Mouse (Mus musculus): ENCODE measurements around the gene Cacna1c. TPM values are rescaled to one million over a fixed set of nuclear protein-coding genes. Genes with fewer than 3 reads are reported as not detected.

Gene Cacna1c
- polyA plus RNA-seq, 1 experiment from 2014 or later, result 0.23 TPM

DNA sequence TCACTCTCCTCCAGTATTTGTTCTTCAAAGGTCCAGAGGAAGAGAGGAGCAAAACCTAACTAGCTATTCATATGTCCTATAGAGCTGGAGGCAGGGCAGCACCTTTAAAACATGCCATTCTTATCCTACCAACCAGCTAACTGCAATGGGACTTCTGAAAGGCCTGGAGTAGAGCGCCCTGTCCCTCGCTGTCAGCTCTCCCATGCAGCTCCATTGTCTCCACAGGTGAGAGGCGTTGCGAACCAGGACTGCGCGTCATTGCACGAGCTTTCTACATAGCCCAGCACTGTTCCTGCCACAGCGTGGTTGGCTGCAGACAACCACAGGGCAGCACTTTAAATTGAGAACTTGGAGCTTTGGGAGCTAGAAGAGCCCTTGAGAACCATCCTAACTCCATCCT, 67.7 kb downstream of the Cacna1c start:
- WGBS (ENCODE audit: insufficient replicate concordance), result 82% methylated on average over 8 of the region's 8 CpGs
- no peak for TF ChIP-seq CTCF (IDR thresholded peaks at IDR 0.05; ENCODE audit: low read depth)
- TF ChIP-seq EP300 (IDR thresholded peaks at IDR 0.05; ENCODE audit: low read depth), result no peak
- Histone ChIP-seq H3K9me3 (ENCODE audit: low read length) (no peaks in the 10 kb centered on the region), H3K36me3 (replicated peaks; ENCODE audit: insufficient read depth, low read length) (no peaks in the 10 kb centered on the region), H3K27me3 (ENCODE audit: insufficient read depth, low read length) (no peaks in the 10 kb centered on the region), H3K27ac (ENCODE audit: low read depth) (no peak overlapping the region), H3K4me1 (ENCODE audit: insufficient read depth) (no peaks in the 10 kb centered on the region), H3K4me2 (ENCODE audit: low read depth, low read length) (no peak overlapping the region), H3K9ac (replicated peaks) (no peak overlapping the region), H3K4me3 (ENCODE audit: low read depth, low read length) (no peak overlapping the region)
- no peak for DNase-seq
- no peak for ATAC-seq

DNA sequence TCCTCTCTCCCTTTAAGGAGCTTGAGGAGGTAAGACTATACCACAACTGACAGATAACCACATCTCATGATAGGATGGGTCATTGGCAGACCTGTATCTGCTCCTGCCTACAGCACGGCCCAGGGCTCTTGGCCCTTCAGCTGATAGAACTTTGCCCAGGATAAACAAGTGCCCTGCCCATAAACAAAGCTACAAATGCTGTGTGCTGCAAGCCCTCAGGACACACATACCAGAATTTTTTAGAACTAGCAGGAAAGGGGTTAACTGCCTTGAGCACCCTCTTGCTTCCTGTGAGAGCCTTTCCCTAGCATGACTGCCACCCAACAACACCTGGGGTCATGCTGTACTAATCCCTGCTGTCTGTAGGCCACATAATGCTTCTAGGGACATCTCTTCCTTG, 68.1 kb downstream of the Cacna1c start:
- H3K9me3 ChIP-seq (ENCODE audit: low read length), result no peaks in the 10 kb centered on the region
- TF ChIP-seq CTCF (IDR thresholded peaks at IDR 0.05; ENCODE audit: low read depth) (no peak), EP300 (IDR thresholded peaks at IDR 0.05; ENCODE audit: low read depth) (no peak)
- no peak overlapping the region for H3K9ac ChIP-seq (replicated peaks)
- H3K27me3 ChIP-seq (ENCODE audit: insufficient read depth, low read length), result no peaks in the 10 kb centered on the region
- ATAC-seq, result no peak
- no peaks in the 10 kb centered on the region for H3K36me3 ChIP-seq (replicated peaks; ENCODE audit: insufficient read depth, low read length)
- 67% methylated on average over 1 of the region's 1 CpGs for WGBS (ENCODE audit: insufficient replicate concordance)
- H3K27ac ChIP-seq (ENCODE audit: low read depth), result no peak overlapping the region
- H3K4me2 ChIP-seq (ENCODE audit: low read depth, low read length), result no peak overlapping the region
- no peak for DNase-seq
- H3K4me3 ChIP-seq (ENCODE audit: low read depth, low read length), result no peak overlapping the region
- H3K4me1 ChIP-seq (ENCODE audit: insufficient read depth), result no peaks in the 10 kb centered on the region

DNA sequence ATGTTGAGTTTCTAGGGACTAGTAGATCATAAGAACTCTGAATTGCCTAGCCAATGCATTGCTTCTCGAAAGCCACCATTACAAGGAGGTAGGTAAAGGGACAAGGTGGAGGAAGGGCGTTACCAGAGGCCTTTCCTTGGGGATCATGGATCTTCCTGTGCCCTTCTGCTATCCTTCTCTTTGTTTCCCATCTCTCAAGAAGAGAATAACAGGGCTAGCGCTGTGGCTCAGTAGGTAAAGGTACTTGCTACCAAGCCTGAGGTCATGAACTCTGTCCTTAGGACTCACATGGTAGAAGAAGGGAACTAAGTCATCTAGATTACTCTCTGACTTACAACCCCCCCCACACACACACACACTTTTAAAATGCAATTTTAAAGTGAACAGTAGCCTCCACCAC, 69.2 kb downstream of the Cacna1c start:
- Histone ChIP-seq H3K36me3 (replicated peaks; ENCODE audit: insufficient read depth, low read length) (no peaks in the 10 kb centered on the region), H3K27me3 (ENCODE audit: insufficient read depth, low read length) (no peaks in the 10 kb centered on the region), H3K27ac (ENCODE audit: low read depth) (no peak overlapping the region), H3K9me3 (ENCODE audit: low read length) (no peaks in the 10 kb centered on the region), H3K4me3 (ENCODE audit: low read depth, low read length) (no peak overlapping the region), H3K4me2 (ENCODE audit: low read depth, low read length) (no peak overlapping the region), H3K4me1 (ENCODE audit: insufficient read depth) (no peaks in the 10 kb centered on the region), H3K9ac (replicated peaks) (no peak overlapping the region)
- WGBS (ENCODE audit: insufficient replicate concordance), result 71% methylated on average over 3 of the region's 3 CpGs
- ATAC-seq (no peak), DNase-seq (no peak)
- TF ChIP-seq EP300 (IDR thresholded peaks at IDR 0.05; ENCODE audit: low read depth), result no peak
- no peak for TF ChIP-seq CTCF (IDR thresholded peaks at IDR 0.05; ENCODE audit: low read depth)

DNA sequence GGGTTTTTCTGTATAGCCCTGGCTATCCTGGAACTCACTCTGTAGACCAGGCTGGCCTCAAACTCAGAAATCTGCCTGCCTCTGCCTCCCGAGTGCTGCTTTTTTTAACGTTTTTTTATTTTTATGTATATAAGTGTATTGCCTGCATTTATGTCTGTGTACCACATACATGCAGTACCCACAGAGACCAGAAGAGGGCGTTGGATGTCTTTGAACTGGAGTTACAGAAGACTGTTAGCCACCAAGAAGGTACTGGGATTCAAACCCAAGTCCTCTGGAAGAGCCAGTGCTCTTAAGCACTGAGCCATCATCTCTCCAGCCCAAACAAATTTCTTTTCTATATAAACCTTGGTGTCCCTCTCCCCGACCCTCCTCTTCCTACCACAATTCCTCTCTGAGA, 77.8 kb downstream of the Cacna1c start:
- no peaks in the 10 kb centered on the region for H3K36me3 ChIP-seq (replicated peaks; ENCODE audit: insufficient read depth, low read length)
- no peaks in the 10 kb centered on the region for H3K27me3 ChIP-seq (ENCODE audit: insufficient read depth, low read length)
- no peak overlapping the region for H3K9ac ChIP-seq (replicated peaks)
- no peak overlapping the region for H3K27ac ChIP-seq (ENCODE audit: low read depth)
- no peak overlapping the region for H3K4me2 ChIP-seq (ENCODE audit: low read depth, low read length)
- ATAC-seq (no peak), DNase-seq (no peak)
- TF ChIP-seq EP300 (IDR thresholded peaks at IDR 0.05; ENCODE audit: low read depth) (no peak), CTCF (IDR thresholded peaks at IDR 0.05; ENCODE audit: low read depth) (peak; percentile 32; the same call in 1 of the 2 replicates)
- no peaks in the 10 kb centered on the region for H3K9me3 ChIP-seq (ENCODE audit: low read length)
- WGBS (ENCODE audit: insufficient replicate concordance), result 59% methylated on average over 4 of the region's 4 CpGs
- H3K4me1 ChIP-seq (ENCODE audit: insufficient read depth), result no peaks in the 10 kb centered on the region
- H3K4me3 ChIP-seq (ENCODE audit: low read depth, low read length), result no peak overlapping the region

DNA sequence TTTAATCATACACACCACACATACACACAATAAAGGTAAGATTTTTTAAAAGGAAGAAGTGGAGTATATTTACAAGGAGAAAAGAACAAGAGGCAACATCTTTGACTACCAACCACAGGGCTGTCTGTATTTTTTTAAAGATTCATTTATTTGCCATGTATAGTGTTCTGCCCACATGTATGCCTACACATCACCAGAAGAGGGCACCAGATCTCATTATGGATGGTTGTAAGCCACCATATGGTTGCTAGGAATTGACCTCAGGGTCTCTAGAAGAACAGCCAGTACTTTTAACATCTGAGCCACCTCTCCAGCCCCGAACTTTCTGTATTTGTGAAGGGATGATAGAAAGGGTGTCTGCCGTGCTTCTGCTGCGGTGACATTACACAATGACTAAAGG, 79.9 kb downstream of the Cacna1c start:
- Histone ChIP-seq H3K4me1 (ENCODE audit: insufficient read depth) (no peaks in the 10 kb centered on the region), H3K4me2 (ENCODE audit: low read depth, low read length) (no peak overlapping the region), H3K27me3 (ENCODE audit: insufficient read depth, low read length) (peaks cover 10% of the 10 kb centered on the region; the same call in 1 of the 2 replicates), H3K27ac (ENCODE audit: low read depth) (no peak overlapping the region), H3K9me3 (ENCODE audit: low read length) (no peaks in the 10 kb centered on the region), H3K9ac (replicated peaks) (no peak overlapping the region), H3K4me3 (ENCODE audit: low read depth, low read length) (no peak overlapping the region), H3K36me3 (replicated peaks; ENCODE audit: insufficient read depth, low read length) (no peaks in the 10 kb centered on the region)
- no peak for DNase-seq
- no peak for ATAC-seq
- 71% methylated on average over 3 of the region's 3 CpGs for whole genome bisulfite sequencing (ENCODE audit: insufficient replicate concordance)
- no peak for TF ChIP-seq EP300 (IDR thresholded peaks at IDR 0.05; ENCODE audit: low read depth)
- TF ChIP-seq CTCF (IDR thresholded peaks at IDR 0.05; ENCODE audit: low read depth), result peak; percentile 36; the same call in 1 of the 2 replicates

DNA sequence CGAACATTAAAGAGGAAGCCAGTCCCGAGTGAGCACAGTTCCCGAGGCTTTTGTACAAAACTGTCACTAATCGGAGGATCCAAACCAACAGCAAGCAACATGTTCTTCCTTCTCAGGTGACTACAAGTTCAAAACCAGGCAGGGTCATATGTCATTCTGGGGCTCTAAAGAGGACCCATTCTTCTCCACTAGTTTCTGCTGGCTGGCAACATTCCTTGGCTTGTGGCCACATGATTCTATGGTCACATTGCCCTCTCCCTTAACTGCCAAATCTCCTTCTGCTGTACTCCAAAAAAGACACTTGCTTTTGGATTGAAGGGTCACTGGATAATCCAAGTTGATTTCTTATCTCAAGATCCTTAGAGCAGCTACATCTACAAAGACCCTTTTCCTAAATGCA, 82.9 kb downstream of the Cacna1c start:
- Histone ChIP-seq H3K9me3 (ENCODE audit: low read length) (no peaks in the 10 kb centered on the region), H3K9ac (replicated peaks) (no peak overlapping the region)

DNA sequence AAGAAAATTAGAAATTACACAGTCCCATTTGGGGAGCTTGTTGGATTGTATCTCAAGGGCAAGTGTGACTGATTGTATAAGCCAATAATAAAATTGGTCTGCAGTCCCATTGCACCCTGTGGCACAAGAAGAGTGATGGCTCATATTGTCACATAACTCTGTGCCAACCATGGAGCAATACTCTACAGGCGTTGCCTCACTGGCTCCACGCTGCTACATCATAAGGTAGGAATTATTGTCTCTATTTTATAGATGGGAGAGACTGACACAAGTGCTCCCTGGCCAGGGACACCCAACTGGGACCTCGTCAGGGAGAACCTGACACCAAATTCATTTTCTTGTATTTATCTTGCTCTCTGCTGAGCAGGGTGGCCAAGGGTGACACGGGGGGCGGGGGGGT, 85.8 kb downstream of the Cacna1c start:
- Histone ChIP-seq H3K4me1 (ENCODE audit: insufficient read depth) (peaks cover 8% of the 10 kb centered on the region; the same call in 1 of the 2 replicates), H3K4me3 (ENCODE audit: low read depth, low read length) (no peak overlapping the region), H3K36me3 (replicated peaks; ENCODE audit: insufficient read depth, low read length) (no peaks in the 10 kb centered on the region), H3K9me3 (ENCODE audit: low read length) (no peaks in the 10 kb centered on the region), H3K27ac (ENCODE audit: low read depth) (no peak overlapping the region), H3K4me2 (ENCODE audit: low read depth, low read length) (no peak overlapping the region), H3K27me3 (ENCODE audit: insufficient read depth, low read length) (peaks cover 57% of the 10 kb centered on the region), H3K9ac (replicated peaks) (no peak overlapping the region)
- ATAC-seq (no peak), DNase-seq (no peak)
- TF ChIP-seq CTCF (IDR thresholded peaks at IDR 0.05; ENCODE audit: low read depth) (no peak), EP300 (IDR thresholded peaks at IDR 0.05; ENCODE audit: low read depth) (no peak)
- 71% methylated on average over 5 of the region's 5 CpGs for WGBS (ENCODE audit: insufficient replicate concordance)

More for the DNA sequence above, 82.9 kb downstream of the Cacna1c start:
- H3K27ac ChIP-seq (ENCODE audit: low read depth), result no peak overlapping the region
- no peak for TF ChIP-seq CTCF (IDR thresholded peaks at IDR 0.05; ENCODE audit: low read depth)
- TF ChIP-seq EP300 (IDR thresholded peaks at IDR 0.05; ENCODE audit: low read depth), result no peak
- peaks cover 28% of the 10 kb centered on the region for H3K27me3 ChIP-seq (ENCODE audit: insufficient read depth, low read length)
- DNase-seq (no peak), ATAC-seq (no peak)
- whole genome bisulfite sequencing (ENCODE audit: insufficient replicate concordance), result 70% methylated on average over 4 of the region's 4 CpGs
- H3K4me3 ChIP-seq (ENCODE audit: low read depth, low read length), result no peak overlapping the region
- no peaks in the 10 kb centered on the region for H3K36me3 ChIP-seq (replicated peaks; ENCODE audit: insufficient read depth, low read length)
- H3K4me2 ChIP-seq (ENCODE audit: low read depth, low read length), result no peak overlapping the region
- H3K4me1 ChIP-seq (ENCODE audit: insufficient read depth), result no peaks in the 10 kb centered on the region

Measured in liver, postnatal 0 days (tissue).